Mouse (Mus musculus): Measurements from ENCODE around the gene Gm20917.
"Not testable (repeated sequence)": the region's sequence is repeated elsewhere in the genome, so short reads cannot be mapped to it uniquely, and the experiment has no call there.

Gm20917 gene

GRCm38 (mm10) chrY:79151022-79151421, at the start of gene Gm20917:
Gm20917 (minus strand) TSS chrY:79151122.
- not testable (repeated sequence) for DNase-seq (ENCODE audit: low spot score)

All from T-cell, adult 2 months (primary cell).